Mouse (Mus musculus) thymus, adult 2 months (tissue): Measurements from ENCODE around the gene Psmb3.

ENCODE experiments used
- CTCF ChIP-seq: fragments of 200-500 bp; IDR thresholded peaks from 2 replicates; pipeline ENCODE4 v1.5.1; 2012; ENCODE audit warnings: mild to moderate bottlenecking, control low read depth, low read length, moderate library complexity, borderline replicate concordance; ENCODE audit not compliant: control insufficient read depth, poor library complexity, insufficient read depth; ENCODE audit errors: extremely low read depth
- POLR2A ChIP-seq: fragments of 200-500 bp; IDR thresholded peaks from 2 replicates; pipeline ENCODE4 v1.6.1; 2012; ENCODE audit warnings: mild to moderate bottlenecking, low read length, control low read depth, moderate library complexity; ENCODE audit not compliant: control insufficient read depth, poor library complexity, insufficient read depth; ENCODE audit errors: extremely low read depth

DNA sequence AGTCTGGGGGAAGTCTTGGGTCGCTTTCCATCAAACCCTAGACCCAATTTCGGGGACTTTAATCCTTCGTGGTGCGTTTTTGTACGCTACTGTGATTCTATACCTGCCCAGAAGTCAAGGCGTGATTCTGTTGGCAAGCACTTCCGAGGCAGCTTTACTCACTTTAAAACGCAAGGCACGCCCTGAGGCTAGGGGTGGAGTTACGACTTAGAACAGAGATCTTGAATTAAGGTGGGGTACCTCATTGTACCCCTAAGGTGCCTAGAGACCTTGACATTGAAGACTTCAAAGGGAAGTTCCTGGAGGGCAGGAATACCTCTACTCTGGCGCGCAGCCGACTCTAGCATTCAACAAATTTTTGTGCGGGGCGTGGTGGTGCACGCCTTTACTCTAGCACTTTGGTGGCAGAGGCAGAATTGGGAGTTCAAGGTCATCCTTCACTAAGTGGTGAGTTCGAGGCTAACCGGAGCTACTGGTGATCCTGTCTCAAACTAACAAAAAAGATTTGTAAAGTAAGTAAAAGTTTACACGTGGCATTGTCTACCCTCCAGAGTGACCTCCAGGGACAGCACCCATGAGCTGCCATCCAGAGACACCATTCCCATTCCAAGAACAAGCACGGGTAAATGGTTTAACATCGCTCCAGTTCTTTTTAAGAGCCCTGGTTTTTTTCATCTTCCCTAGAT is 40.8 kb upstream of the Psmb3 start:
- TF ChIP-seq CTCF (no peak), POLR2A (no peak)
